Mouse (Mus musculus): ENCODE data around the gene Ftsj3.

- TF ChIP-seq CTCF (IDR thresholded peaks at IDR 0.05; ENCODE audit: borderline replicate concordance, control insufficient read depth, extremely low read depth, insufficient read depth, low read length, poor library complexity) (no peak), POLR2A (IDR thresholded peaks at IDR 0.05; ENCODE audit: control insufficient read depth, extremely low read depth, insufficient read depth, low read length, poor library complexity) (no peak)
Observed at GRCm38 (mm10) chr11:106265570-106265969, 9.7 kb upstream of the Ftsj3 start.
